Mouse (Mus musculus): ENCODE measurements around the gene Man2b1. TPM values are rescaled to one million over a fixed set of nuclear protein-coding genes. Genes with fewer than 3 reads are reported as not detected.
"Not testable (repeated sequence)": the region's sequence is repeated elsewhere in the genome, so short reads cannot be mapped to it uniquely, and the experiment has no call there.

Gene Man2b1
- polyA plus RNA-seq, 1 experiment from 2014 or later, result 19.3 TPM

DNA sequence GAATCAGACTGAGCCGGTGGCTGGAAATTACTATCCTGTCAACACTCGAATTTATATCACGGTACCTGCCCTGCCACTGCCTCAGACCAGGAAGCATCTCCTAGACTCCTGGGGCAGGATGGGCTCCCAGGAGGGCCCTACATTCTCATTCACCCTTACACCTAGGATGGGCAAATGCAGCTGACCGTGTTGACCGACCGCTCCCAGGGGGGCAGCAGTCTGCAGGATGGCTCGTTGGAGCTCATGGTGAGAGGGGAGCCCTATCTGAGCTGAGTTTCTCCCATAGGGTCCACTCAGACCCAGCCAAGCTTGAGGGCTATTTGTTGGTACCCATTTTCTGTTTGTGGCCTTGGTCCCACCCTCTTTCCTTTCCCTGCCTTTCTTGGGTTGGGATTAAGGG is 12.5 kb downstream of the Man2b1 start:
- Histone ChIP-seq H3K9me3 (replicated peaks) (no peaks in the 10 kb centered on the region), H3K9ac (replicated peaks) (no peak overlapping the region), H3K4me1 (no peaks in the 10 kb centered on the region), H3K27me3 (replicated peaks) (no peaks in the 10 kb centered on the region), H3K4me3 (replicated peaks) (no peak overlapping the region), H3K36me3 (peaks cover 57% of the 10 kb centered on the region), H3K4me2 (no peak overlapping the region), H3K27ac (replicated peaks) (no peak overlapping the region)
- 93% methylated on average over 7 of the region's 7 CpGs for WGBS
- no peak for ATAC-seq (ENCODE audit: low FRiP score)

DNA sequence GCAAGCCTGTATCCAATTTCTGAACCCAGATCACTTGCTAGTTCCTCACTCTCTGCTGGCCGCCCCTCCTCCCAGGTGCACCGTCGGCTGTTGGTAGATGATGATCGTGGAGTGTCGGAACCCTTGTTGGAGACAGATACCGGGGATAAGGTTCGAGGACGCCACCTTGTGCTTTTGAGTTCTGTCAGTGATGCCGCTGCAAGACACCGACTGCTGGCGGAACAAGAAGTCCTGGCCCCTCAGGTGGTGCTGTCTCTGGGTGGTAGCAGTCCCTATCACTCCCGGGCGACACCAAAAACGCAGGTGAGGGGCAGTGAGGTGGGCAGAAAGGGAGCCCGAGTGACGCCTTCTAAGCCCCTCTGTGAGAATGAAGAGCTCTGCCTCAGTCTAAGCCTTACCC is 13.1 kb downstream of the Man2b1 start:
- WGBS, result 94% methylated on average over 16 of the region's 16 CpGs
- no peaks in the 10 kb centered on the region for H3K4me1 ChIP-seq
- H3K9ac ChIP-seq (replicated peaks), result no peak overlapping the region
- no peak for ATAC-seq (ENCODE audit: low FRiP score)
- no peaks in the 10 kb centered on the region for H3K27me3 ChIP-seq (replicated peaks)
- H3K36me3 ChIP-seq, result peaks cover 57% of the 10 kb centered on the region
- no peak overlapping the region for H3K27ac ChIP-seq (replicated peaks)
- no peak overlapping the region for H3K4me3 ChIP-seq (replicated peaks)
- no peaks in the 10 kb centered on the region for H3K9me3 ChIP-seq (replicated peaks)
- no peak overlapping the region for H3K4me2 ChIP-seq

DNA sequence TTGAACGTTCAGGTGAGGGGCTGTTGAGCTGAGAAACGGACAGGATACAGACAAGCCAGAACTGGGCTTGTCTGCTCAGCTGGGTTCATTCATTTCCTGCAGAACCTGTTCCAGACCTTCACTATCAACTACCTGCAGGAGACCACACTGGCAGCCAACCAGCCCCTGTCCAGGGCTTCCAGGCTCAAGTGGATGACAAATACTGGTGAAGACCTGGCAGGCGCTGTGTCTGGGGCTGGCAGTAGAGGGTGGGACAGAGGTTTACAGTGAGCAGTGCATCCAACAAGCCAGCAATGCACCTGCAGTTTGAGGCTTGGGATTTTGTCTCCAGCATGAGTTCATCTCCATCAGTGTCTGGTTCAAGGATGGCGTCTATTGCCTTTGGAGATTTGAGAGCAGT is 13.8 kb downstream of the Man2b1 start:
- no peaks in the 10 kb centered on the region for H3K4me1 ChIP-seq
- peaks cover 57% of the 10 kb centered on the region for H3K36me3 ChIP-seq
- 94% methylated on average over 4 of the region's 4 CpGs for WGBS
- H3K9me3 ChIP-seq (replicated peaks), result no peaks in the 10 kb centered on the region
- no peak overlapping the region for H3K27ac ChIP-seq (replicated peaks)
- no peak overlapping the region for H3K4me3 ChIP-seq (replicated peaks)
- no peak overlapping the region for H3K4me2 ChIP-seq
- no peak overlapping the region for H3K9ac ChIP-seq (replicated peaks)
- H3K27me3 ChIP-seq (replicated peaks), result no peaks in the 10 kb centered on the region
- no peak for ATAC-seq (ENCODE audit: low FRiP score)

DNA sequence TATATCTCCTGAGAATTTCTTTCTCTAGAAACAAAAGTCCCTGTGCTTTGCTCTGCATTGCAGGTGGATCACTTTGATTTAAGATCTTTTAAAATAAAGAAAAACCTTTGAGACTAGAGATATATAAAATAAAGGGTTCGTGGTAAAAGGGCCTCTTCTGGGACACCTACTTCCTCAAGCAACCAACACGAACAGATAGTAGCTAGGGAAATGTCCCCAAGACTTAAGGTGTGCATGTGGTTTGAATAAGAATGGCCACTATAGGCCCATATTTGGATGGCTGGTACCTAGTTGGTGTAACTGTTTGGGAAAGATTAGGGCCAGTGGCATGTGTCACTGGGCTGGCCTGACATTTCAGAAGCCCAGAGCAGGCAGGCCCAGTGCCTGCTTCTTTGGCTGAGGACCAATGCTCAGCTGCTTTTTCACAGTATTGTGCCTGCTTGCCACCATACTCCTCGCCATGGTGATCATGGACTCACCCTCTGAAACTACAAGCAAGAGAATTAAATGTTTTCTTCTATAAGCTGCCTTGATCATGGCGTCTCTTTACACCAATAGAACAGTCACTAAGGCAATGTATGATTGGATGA is 17.1 kb downstream of the Man2b1 start:
- Histone ChIP-seq H3K4me1 (no peaks in the 10 kb centered on the region), H3K36me3 (peaks cover 43% of the 10 kb centered on the region), H3K4me2 (no peak overlapping the region), H3K9me3 (replicated peaks) (no peaks in the 10 kb centered on the region), H3K9ac (replicated peaks) (no peak overlapping the region), H3K4me3 (replicated peaks) (no peak overlapping the region), H3K27ac (replicated peaks) (no peak overlapping the region), H3K27me3 (replicated peaks) (no peaks in the 10 kb centered on the region)
- no peak for ATAC-seq (ENCODE audit: low FRiP score)
- WGBS, result 82% methylated on average over 4 of the region's 4 CpGs

DNA sequence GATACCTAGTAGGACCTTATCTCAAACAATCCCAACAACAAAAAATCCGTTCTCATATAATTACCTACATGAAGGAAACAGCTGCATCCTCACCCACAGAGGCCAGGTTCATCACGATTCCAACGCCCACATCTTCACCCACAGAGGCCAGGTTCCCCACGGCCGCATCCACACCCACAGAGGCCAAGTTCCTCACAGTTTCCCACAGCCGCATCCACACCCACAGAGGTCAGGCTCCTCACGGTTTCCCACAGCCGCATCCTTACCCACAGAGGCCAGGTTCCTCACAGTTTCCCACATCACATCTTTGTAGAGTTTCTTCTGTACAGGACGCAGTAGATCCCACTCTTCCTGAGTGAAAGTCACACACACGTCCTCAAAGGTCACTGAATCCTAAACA is 30.2 kb downstream of the Man2b1 start:
- 98% methylated on average over 10 of the region's 10 CpGs for WGBS
- ATAC-seq (ENCODE audit: low FRiP score), result no peak
- peaks cover 45% of the 10 kb centered on the region for H3K36me3 ChIP-seq
- H3K27ac ChIP-seq (replicated peaks), result no peak overlapping the region
- H3K9me3 ChIP-seq (replicated peaks), result no peaks in the 10 kb centered on the region
- H3K9ac ChIP-seq (replicated peaks), result no peak overlapping the region
- no peaks in the 10 kb centered on the region for H3K27me3 ChIP-seq (replicated peaks)
- no peak overlapping the region for H3K4me3 ChIP-seq (replicated peaks)
- H3K4me2 ChIP-seq, result no peak overlapping the region
- no peaks in the 10 kb centered on the region for H3K4me1 ChIP-seq

DNA sequence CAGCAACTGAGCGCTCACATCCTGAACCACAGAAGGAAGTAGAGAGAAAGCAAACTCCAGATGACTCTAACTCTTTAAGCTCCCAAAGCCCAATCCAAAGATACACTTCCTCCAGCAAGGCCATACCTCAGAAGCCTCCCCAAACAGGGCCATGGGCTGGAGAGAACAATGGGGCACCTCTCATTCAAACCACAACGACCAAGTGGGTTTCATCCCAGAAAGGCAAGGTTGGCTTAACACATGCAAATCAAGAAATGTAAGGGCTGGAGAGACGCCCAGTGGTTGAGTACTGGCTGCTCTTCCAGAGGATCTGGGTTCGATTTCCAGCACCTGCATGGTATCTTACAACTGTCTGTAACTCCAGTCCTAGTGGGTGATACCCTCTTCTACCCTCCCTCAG is 32.4 kb downstream of the Man2b1 start:
- Histone ChIP-seq H3K4me2 (no peak overlapping the region), H3K9me3 (replicated peaks) (no peaks in the 10 kb centered on the region), H3K27me3 (replicated peaks) (no peaks in the 10 kb centered on the region), H3K27ac (replicated peaks) (no peak overlapping the region), H3K9ac (replicated peaks) (no peak overlapping the region), H3K4me3 (replicated peaks) (no peak overlapping the region), H3K36me3 (peaks cover 26% of the 10 kb centered on the region), H3K4me1 (peaks cover 6% of the 10 kb centered on the region; the same call in 1 of the 2 replicates)
- 77% methylated on average over 4 of the region's 4 CpGs for WGBS
- no peak for ATAC-seq (ENCODE audit: low FRiP score)

DNA sequence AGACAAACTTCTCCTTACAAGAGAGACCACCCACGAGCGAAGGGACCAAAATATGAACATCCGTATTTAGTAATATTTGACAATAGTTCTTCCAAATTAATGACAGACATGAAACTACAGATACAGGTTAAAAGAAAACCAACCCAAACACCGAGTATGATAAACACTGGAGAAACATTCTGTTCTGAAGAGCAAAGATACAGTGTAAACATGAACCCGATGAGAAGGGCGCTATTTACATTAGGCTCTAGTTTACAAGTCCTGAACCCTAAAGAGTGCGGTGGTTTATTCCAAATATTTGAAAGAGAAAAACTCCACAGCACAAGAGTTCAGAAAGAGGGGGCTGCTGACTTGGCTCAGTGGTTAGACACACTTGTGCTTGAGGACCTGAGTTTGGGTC is 33.9 kb downstream of the Man2b1 start:
- no peak overlapping the region for H3K27ac ChIP-seq (replicated peaks)
- no peaks in the 10 kb centered on the region for H3K9me3 ChIP-seq (replicated peaks)
- H3K36me3 ChIP-seq, result peaks cover 12% of the 10 kb centered on the region
- no peak overlapping the region for H3K4me2 ChIP-seq
- H3K27me3 ChIP-seq (replicated peaks), result no peaks in the 10 kb centered on the region
- H3K4me3 ChIP-seq (replicated peaks), result no peak overlapping the region
- H3K4me1 ChIP-seq, result peaks cover 6% of the 10 kb centered on the region; the same call in 1 of the 2 replicates
- no peak overlapping the region for H3K9ac ChIP-seq (replicated peaks)
- WGBS, result 94% methylated on average over 7 of the region's 7 CpGs
- ATAC-seq (ENCODE audit: low FRiP score), result no peak

DNA sequence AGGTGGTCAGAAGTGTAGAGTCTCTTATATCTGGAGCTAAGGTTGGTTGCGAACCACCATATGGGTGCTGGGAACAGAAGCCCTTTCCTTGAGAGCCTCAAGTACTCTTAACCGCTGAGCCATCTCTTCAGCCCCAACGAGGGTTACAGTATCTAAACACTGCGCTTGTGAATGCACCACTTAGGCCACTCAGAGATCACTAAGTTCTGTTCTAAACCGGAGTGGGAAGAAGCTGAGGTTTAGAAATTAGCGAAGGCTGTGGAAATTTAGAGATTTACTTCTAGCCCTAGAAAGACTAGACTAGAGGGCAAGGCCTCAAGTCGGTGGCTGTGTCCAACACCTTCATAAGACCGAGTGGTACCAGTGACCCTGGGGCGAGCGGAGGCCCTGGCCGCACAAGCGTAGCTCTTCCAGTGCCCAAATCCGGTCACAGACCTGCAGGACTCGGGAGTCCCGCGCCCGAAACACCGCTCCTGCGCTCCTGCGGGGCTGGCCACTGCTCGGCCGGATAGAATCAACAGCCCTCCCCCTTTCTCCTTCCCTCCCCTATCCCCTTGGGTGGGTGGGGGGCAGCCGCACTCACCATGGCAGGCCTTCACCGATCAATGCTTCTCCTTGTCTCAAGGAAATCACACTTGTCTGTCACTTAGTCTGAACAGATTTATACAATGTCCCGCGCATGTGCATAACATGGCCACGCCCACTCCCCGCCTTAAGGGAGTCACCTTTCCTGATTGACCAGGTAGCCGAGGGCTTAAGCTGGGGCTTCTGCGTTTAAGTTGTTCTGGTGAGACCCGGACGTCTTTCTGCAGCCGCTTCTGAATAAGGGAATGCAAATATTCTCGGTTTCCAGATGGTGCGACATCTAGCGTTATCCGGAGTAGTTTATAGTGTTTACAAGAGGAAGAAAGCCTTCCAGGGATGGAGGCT is 36.2 kb downstream of the Man2b1 start:
- ATAC-seq (ENCODE audit: low FRiP score), result peak; percentile 94
- H3K4me1 ChIP-seq, result peaks cover 6% of the 10 kb centered on the region; the same call in 1 of the 2 replicates
- peaks cover 3% of the 10 kb centered on the region; the same call in 1 of the 2 replicates for H3K36me3 ChIP-seq
- H3K9me3 ChIP-seq (replicated peaks), result no peaks in the 10 kb centered on the region
- 7% methylated on average over 37 of the region's 37 CpGs for WGBS
- no peaks in the 10 kb centered on the region for H3K27me3 ChIP-seq (replicated peaks)
- H3K4me2 ChIP-seq, result peak overlapping the region; percentile 64
- H3K9ac ChIP-seq (replicated peaks), result peak overlapping the region; percentile 65
- peak overlapping the region; percentile 60 for H3K4me3 ChIP-seq (replicated peaks)
- H3K27ac ChIP-seq (replicated peaks), result peak overlapping the region; percentile 63

DNA sequence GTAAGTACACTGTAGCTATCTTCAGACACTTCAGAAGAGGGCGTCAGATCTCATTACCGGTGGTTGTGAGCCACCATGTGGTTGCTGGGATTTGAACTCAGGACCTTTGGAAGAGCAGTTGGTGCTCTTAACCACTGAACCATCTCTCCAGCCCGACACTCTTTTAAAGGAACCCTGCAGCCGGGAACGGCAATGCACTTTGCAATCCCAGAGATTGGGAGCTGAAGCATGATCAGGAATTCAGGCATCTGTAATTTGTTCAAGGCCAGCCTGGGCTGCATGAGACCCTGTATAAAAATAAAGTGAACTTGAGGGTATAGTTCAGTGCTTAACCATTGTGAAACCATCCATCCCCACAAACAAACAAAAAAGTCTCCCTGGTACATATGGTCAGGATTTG is 37.2 kb downstream of the Man2b1 start:
- WGBS, result 83% methylated on average over 5 of the region's 5 CpGs
- ATAC-seq (ENCODE audit: low FRiP score); H3K27ac ChIP-seq (replicated peaks); H3K27me3 ChIP-seq (replicated peaks); H3K9me3 ChIP-seq (replicated peaks); H3K36me3 ChIP-seq; H3K4me2 ChIP-seq; H3K4me1 ChIP-seq; H3K4me3 ChIP-seq (replicated peaks); H3K9ac ChIP-seq (replicated peaks): not testable (repeated sequence)

DNA sequence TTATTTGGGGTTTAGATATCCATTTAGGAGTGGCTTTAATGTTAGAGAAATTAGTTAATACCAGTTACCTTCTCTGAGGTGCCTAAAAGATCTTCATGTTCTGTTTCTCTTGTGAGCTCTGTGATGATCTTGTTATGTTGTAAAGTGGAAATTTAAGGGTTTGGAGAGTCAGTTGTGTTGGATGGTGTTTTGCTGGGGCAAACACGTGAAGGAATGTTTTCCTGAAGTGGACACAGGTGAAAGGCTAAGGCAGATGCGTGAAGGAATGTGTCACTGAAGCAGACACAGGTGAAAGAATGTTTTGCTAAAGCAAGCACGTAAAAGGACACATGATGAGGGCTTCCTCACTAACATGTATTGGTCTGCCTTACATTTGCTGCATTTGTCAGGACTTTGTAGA is 39.9 kb downstream of the Man2b1 start, which contains the start of gene Zfp791:
Gene Zfp791, minus strand, starts transcription at position 101 of the 400 bp plus-strand sequence.
- H3K4me1 ChIP-seq, result peaks cover 6% of the 10 kb centered on the region; the same call in 1 of the 2 replicates
- H3K27ac ChIP-seq (replicated peaks), result no peak within 1 kb of the TSS
- ATAC-seq (ENCODE audit: low FRiP score), result no peak
- no peak within 1 kb of the TSS for H3K9ac ChIP-seq (replicated peaks)
- WGBS, result 84% methylated on average over 3 of the region's 3 CpGs
- no peaks in the 10 kb centered on the region for H3K27me3 ChIP-seq (replicated peaks)
- H3K4me3 ChIP-seq (replicated peaks), result no peak within 1 kb of the TSS
- no peaks in the 10 kb centered on the region for H3K36me3 ChIP-seq
- H3K9me3 ChIP-seq (replicated peaks), result no peaks in the 10 kb centered on the region
- H3K4me2 ChIP-seq, result no peak within 1 kb of the TSS

DNA sequence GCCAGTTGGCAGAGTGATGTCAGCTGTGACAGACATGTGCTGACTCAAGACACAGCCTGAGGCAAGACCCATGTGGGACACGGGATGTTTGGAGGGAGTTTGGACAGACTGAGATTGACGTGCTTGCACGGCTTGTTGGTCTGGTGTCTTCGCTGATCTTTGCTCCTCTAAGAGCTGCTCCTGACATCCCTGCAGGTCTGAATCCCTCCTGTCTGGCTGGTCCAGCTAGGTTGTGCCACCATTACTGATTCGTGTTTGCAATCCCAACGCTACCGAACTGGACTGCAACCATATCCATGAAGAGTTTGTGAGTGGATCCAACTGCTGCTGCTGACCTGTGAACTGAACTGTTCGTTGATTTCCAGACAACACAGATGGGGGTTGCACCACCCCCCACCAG is 40.6 kb downstream of the Man2b1 start:
- Histone ChIP-seq H3K9me3 (replicated peaks) (no peaks in the 10 kb centered on the region), H3K36me3 (no peaks in the 10 kb centered on the region), H3K4me3 (replicated peaks) (no peak overlapping the region), H3K4me1 (peaks cover 4% of the 10 kb centered on the region; the same call in 1 of the 2 replicates), H3K27me3 (replicated peaks) (no peaks in the 10 kb centered on the region), H3K27ac (replicated peaks) (no peak overlapping the region), H3K9ac (replicated peaks) (no peak overlapping the region), H3K4me2 (no peak overlapping the region)
- ATAC-seq (ENCODE audit: low FRiP score), result no peak
- 93% methylated on average over 8 of the region's 8 CpGs for WGBS

DNA sequence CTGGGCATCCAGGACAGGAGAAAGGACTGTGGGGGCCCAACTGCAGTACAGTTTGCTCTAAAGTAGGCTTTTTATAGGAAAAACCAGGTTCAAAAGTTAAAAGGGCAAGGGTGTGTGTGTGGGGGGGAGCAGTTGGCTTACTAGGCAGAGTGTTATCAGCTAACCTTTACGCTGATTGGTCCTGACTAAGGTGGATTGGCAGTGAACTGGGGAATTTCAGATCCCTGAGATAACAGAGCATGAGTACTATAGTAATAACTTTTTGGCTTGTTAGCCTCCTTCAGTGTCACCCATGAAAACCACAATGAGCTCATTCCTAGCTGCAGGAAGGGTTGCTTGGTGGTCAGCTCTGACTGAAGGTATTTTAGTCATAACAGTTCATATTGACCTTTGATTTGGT is 49.3 kb downstream of the Man2b1 start:
- H3K27ac ChIP-seq (replicated peaks), result no peak overlapping the region
- 97% methylated on average over 1 of the region's 1 CpGs for WGBS
- peaks cover 5% of the 10 kb centered on the region; the same call in 1 of the 2 replicates for H3K27me3 ChIP-seq (replicated peaks)
- H3K36me3 ChIP-seq, result no peaks in the 10 kb centered on the region
- H3K4me2 ChIP-seq, result no peak overlapping the region
- no peak overlapping the region for H3K4me3 ChIP-seq (replicated peaks)
- H3K9me3 ChIP-seq (replicated peaks), result no peaks in the 10 kb centered on the region
- no peak for ATAC-seq (ENCODE audit: low FRiP score)
- no peaks in the 10 kb centered on the region for H3K4me1 ChIP-seq
- no peak overlapping the region for H3K9ac ChIP-seq (replicated peaks)
